Mouse (Mus musculus) MEL (cell line): ENCODE measurements at regions not wholly inside any gene's neighbourhood (a gene's known extent, or its start where the extent isn't known, plus 50 kb on each side); places are given as distances from the start of the nearest gene placed in this dataset.

ENCODE experiments used
- DNase-seq: peaks from one replicate; pipeline ENCODE4 v3.0.0; 2011; ENCODE audit warnings: low read depth, low spot score
- H3K27ac ChIP-seq: 2 replicates; pipeline ENCODE4 v1.5.1; 2012; ENCODE audit warnings: low read depth, mild to moderate bottlenecking, control low read depth, low read length, moderate library complexity; ENCODE audit not compliant: control insufficient read depth
- H3K27me3 ChIP-seq, 2 experiments: fragments of 150-350 bp in 1 of 2; sonication (generic) in 1 of 2; 2 replicates each; pipeline ENCODE4 v1.6.1; 2012; ENCODE audit warnings: low read length in 2 of 2, mild to moderate bottlenecking in 2 of 2, improper control_type of control experiment in 1 of 2, moderate library complexity in 1 of 2; ENCODE audit not compliant: insufficient read depth in 2 of 2, control insufficient read depth in 1 of 2
- H3K36me3 ChIP-seq, 2 experiments: 2 replicates each; pipeline ENCODE4 v1.6.1; 2012 to 2014; ENCODE audit warnings: low read length in 2 of 2, improper control_type of control experiment in 1 of 2, inconsistent platforms in 1 of 2, mild to moderate bottlenecking in 1 of 2; ENCODE audit not compliant: insufficient read depth in 2 of 2, control insufficient read depth in 1 of 2
- H3K4me1 ChIP-seq, 2 experiments: fragments of 150-350 bp in 1 of 2; sonication (generic) in 1 of 2; 2 replicates each; pipeline ENCODE4 v1.6.1; 2012; ENCODE audit warnings: low read length in 2 of 2, improper control_type of control experiment in 1 of 2, mild to moderate bottlenecking in 1 of 2; ENCODE audit not compliant: insufficient read depth in 2 of 2, control insufficient read depth in 1 of 2
- H3K4me3 ChIP-seq, 2 experiments: fragments of 150-350 bp in 1 of 2; sonication (generic) in 1 of 2; 2 replicates each; pipeline ENCODE4 v1.5.1; 2012; ENCODE audit warnings: low read depth in 2 of 2, low read length in 2 of 2, mild to moderate bottlenecking in 2 of 2, moderate library complexity in 2 of 2, control low read depth in 1 of 2, improper control_type of control experiment in 1 of 2; ENCODE audit not compliant: control insufficient read depth in 1 of 2, insufficient read depth in 1 of 2
- H3K79me2 ChIP-seq: 2 replicates; pipeline ENCODE4 v1.6.1; 2012; ENCODE audit warnings: mild to moderate bottlenecking, low read length, moderate library complexity; ENCODE audit not compliant: control insufficient read depth, poor library complexity, insufficient read depth
- H3K9ac ChIP-seq: 2 replicates; pipeline ENCODE4 v1.6.1; 2012; ENCODE audit warnings: low read depth, mild to moderate bottlenecking, control low read depth, low read length, moderate library complexity; ENCODE audit not compliant: control insufficient read depth, poor library complexity, severe bottlenecking
- H3K9me3 ChIP-seq: fragments of 150-350 bp; sonication (generic); replicated peaks from 2 replicates; pipeline ENCODE4 v1.6.1; 2012; ENCODE audit warnings: mild to moderate bottlenecking, low read length, improper control_type of control experiment, moderate library complexity; ENCODE audit not compliant: insufficient read depth
- BHLHE40 ChIP-seq: IDR thresholded peaks from 2 replicates; pipeline ENCODE4 v1.6.1; 2012; ENCODE audit warnings: low read depth, mild to moderate bottlenecking, inconsistent platforms, low read length, improper control_type of control experiment, borderline replicate concordance
- CHD1 ChIP-seq: IDR thresholded peaks from 2 replicates; pipeline ENCODE4 v1.6.1; 2012; ENCODE audit warnings: low read depth, mild to moderate bottlenecking, inconsistent platforms, low read length, improper control_type of control experiment
- CHD2 ChIP-seq: IDR thresholded peaks from 2 replicates; pipeline ENCODE4 v1.6.1; 2011; ENCODE audit warnings: low read length, improper control_type of control experiment
- CTCF ChIP-seq, 3 experiments: IDR thresholded peaks in 2 of 3; conservative IDR thresholded peaks in 1 of 3; 2 replicates each; pipeline ENCODE4 v1.5.1; 2011 to 2012; ENCODE audit warnings: low read length in 3 of 3, low read depth in 2 of 3, mild to moderate bottlenecking in 2 of 3, improper control_type of control experiment in 1 of 3, inconsistent platforms in 1 of 3, mixed read lengths in 1 of 3, moderate library complexity in 1 of 3; ENCODE audit not compliant: control insufficient read depth in 1 of 3, insufficient read depth in 1 of 3, poor library complexity in 1 of 3, severe bottlenecking in 1 of 3
- E2F4 ChIP-seq: IDR thresholded peaks from 2 replicates; pipeline ENCODE4 v1.6.1; 2011; ENCODE audit warnings: low read depth, low read length, improper control_type of control experiment, borderline replicate concordance
- ETS1 ChIP-seq: IDR thresholded peaks from 2 replicates; pipeline ENCODE4 v1.6.1; 2012; ENCODE audit warnings: low read depth, mild to moderate bottlenecking, inconsistent platforms, low read length, improper control_type of control experiment, moderate library complexity
- GATA1 ChIP-seq: IDR thresholded peaks from 2 replicates; pipeline ENCODE4 v1.6.1; 2011; ENCODE audit warnings: low read depth, low read length, improper control_type of control experiment
- JUND ChIP-seq: IDR thresholded peaks from 2 replicates; pipeline ENCODE4 v1.6.1; 2011; ENCODE audit warnings: low read depth, mild to moderate bottlenecking, improper control_type of control experiment, low read length
- MAZ ChIP-seq: IDR thresholded peaks from 2 replicates; pipeline ENCODE4 v1.6.1; 2012; ENCODE audit warnings: low read depth, mild to moderate bottlenecking, inconsistent platforms, low read length, improper control_type of control experiment
- MYC ChIP-seq: IDR thresholded peaks from 2 replicates; pipeline ENCODE4 v1.6.1; 2011; ENCODE audit warnings: low read depth, mild to moderate bottlenecking, low read length, improper control_type of control experiment, moderate library complexity
- POLR2A ChIP-seq, 2 experiments: IDR thresholded peaks; 2 replicates each; pipeline ENCODE4 v1.6.1; 2011 to 2012; ENCODE audit warnings: low read length in 2 of 2, mild to moderate bottlenecking in 2 of 2, control low read depth in 1 of 2, improper control_type of control experiment in 1 of 2, low read depth in 1 of 2, moderate library complexity in 1 of 2; ENCODE audit not compliant: control insufficient read depth in 1 of 2, insufficient read depth in 1 of 2, poor library complexity in 1 of 2
- POLR2AphosphoS2 ChIP-seq: IDR thresholded peaks from 2 replicates; pipeline ENCODE4 v1.6.1; 2011; ENCODE audit warnings: low read length, improper control_type of control experiment
- POLR2AphosphoS5 ChIP-seq: IDR thresholded peaks from 2 replicates; pipeline ENCODE4 v1.6.1; 2012; ENCODE audit warnings: low read depth, borderline replicate concordance, mild to moderate bottlenecking, inconsistent platforms, low read length, moderate library complexity, mixed read lengths
- RAD21 ChIP-seq: IDR thresholded peaks from 2 replicates; pipeline ENCODE4 v1.6.1; 2011; ENCODE audit warnings: mild to moderate bottlenecking, low read depth, low read length, improper control_type of control experiment
- RCOR1 ChIP-seq: IDR thresholded peaks from 2 replicates; pipeline ENCODE4 v1.6.1; 2012; ENCODE audit warnings: low read depth, mild to moderate bottlenecking, inconsistent platforms, low read length, improper control_type of control experiment
- TAL1 ChIP-seq: IDR thresholded peaks from 2 replicates; pipeline ENCODE4 v1.6.1; 2012; ENCODE audit warnings: mild to moderate bottlenecking, inconsistent platforms, low read length, moderate library complexity, mixed read lengths
- TBP ChIP-seq: IDR thresholded peaks from 2 replicates; pipeline ENCODE4 v1.8.0; 2011; ENCODE audit warnings: low read depth, low read length, improper control_type of control experiment
- UBTF ChIP-seq: IDR thresholded peaks from 2 replicates; pipeline ENCODE4 v1.6.1; 2012; ENCODE audit warnings: low read depth, mild to moderate bottlenecking, inconsistent platforms, low read length, improper control_type of control experiment, moderate library complexity, borderline replicate concordance; ENCODE audit not compliant: insufficient read depth
- USF1 ChIP-seq: IDR thresholded peaks from 2 replicates; pipeline ENCODE4 v1.6.1; 2014; ENCODE audit warnings: low read depth, mild to moderate bottlenecking, inconsistent platforms, low read length, improper control_type of control experiment, moderate library complexity
- ZMIZ1 ChIP-seq: IDR thresholded peaks from 2 replicates; pipeline ENCODE4 v1.6.1; 2012; ENCODE audit warnings: low read depth, mild to moderate bottlenecking, inconsistent platforms, low read length, improper control_type of control experiment, moderate library complexity

DNA sequence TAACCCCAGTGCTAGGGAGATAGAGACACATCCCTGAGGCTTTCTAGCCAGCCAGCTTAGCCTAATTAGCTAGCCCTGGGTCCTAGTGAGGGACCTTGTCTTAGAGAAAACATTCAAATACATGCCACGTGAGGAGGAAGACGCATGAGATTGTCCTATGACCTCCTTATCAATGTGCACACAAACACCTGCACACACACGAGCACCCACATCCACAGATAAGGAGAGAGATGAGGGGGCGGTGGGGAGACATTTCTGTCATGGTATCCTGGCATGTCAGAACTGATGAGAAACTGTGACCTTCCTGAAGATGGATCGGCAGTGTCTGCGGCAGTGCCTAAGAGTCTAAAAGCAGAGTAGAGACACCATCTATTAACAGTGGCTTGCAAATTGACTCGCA is 180.8 kb upstream of the Rad23b start (continued):
- TF ChIP-seq POLR2AphosphoS5 (no peak), MAZ (no peak), E2F4 (no peak), TBP (no peak)

DNA sequence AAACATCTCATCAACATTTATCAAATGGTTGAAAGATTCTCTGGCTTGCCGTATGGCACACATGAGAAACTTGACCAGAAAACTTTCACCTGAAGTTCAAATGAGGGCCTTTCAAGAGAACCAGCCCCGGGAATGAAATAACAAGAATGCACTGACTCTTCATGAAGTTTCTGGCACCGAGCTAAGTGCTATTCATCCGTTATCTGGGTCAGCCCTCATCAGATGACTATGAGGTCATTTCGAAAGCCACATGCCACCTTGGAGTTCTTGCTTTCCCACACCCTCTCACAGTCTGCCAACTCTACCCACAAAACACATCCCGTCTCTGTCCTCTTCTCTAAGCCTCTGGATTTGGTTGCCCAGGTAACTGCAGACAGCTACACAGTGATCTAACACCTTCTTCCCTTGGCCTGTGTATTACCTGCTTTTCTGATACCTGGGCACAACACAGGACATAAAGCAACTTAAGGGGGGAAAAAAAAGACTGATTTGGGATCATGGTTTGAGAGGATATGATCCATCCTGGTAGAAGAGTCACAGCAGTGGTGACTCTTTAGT is 177.4 kb upstream of the Rad23b start:
- TF ChIP-seq MAZ (no peak), GATA1 (no peak), RAD21 (no peak), ETS1 (no peak), POLR2AphosphoS2 (no peak), USF1 (no peak), POLR2AphosphoS5 (no peak), CHD2 (no peak), RCOR1 (no peak), JUND (no peak), BHLHE40 (no peak), UBTF (no peak), CTCF (IDR thresholded peaks at IDR 0.05 in 2 of 3, conservative IDR thresholded peaks at IDR 0.05 in 1 of 3; ENCODE audit: control insufficient read depth in 1 of 3, insufficient read depth in 1 of 3, low read depth in 2 of 3, low read length in 3 of 3, poor library complexity in 1 of 3, severe bottlenecking in 1 of 3) (no peak), TAL1 (no peak), MYC (no peak), ZMIZ1 (no peak), POLR2A (IDR thresholded peaks at IDR 0.05; ENCODE audit: control insufficient read depth in 1 of 2, insufficient read depth in 1 of 2, low read depth in 1 of 2, low read length in 2 of 2, poor library complexity in 1 of 2) (no peak)
- TF ChIP-seq, all 39 proteins: peak for 0
- no peak overlapping the region for H3K9ac ChIP-seq
- peaks cover 0 to 4% of the 10 kb centered on the region in 2 experiments; a peak in 2 of 4 replicates for H3K4me1 ChIP-seq
- H3K27me3 ChIP-seq, result no peaks in the 10 kb centered on the region; a peak in 1 of 4 replicates
- no peaks in the 10 kb centered on the region for H3K9me3 ChIP-seq
- H3K4me3 ChIP-seq, result no peak overlapping the region
- H3K27ac ChIP-seq, result no peak overlapping the region
- no peaks in the 10 kb centered on the region for H3K36me3 ChIP-seq
- no peaks in the 10 kb centered on the region for H3K79me2 ChIP-seq
- DNase-seq, result no peak

DNA sequence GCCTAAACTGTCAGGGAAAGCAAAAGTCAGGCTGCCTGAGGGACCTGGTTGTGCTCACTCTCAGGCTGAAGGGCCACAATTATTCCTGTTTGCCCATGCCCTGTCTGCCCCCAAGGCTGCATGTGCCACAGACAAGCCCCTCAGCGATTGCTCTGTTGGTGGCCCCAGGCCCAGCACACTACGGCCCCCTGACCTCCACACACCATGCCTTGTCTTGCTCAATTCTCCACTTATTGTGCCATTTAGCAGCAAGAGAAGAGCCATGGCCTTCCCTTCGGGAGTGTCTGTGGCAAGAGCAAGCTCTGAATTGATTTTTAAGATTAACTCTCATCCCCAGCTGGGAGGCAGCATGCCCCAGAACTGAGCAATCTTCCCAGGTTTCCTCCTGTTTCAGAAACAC is 173.8 kb upstream of the Rad23b start:
- Histone ChIP-seq H3K79me2 (no peaks in the 10 kb centered on the region), H3K27ac (no peak overlapping the region), H3K4me3 (no peak overlapping the region), H3K4me1 (no peaks in the 10 kb centered on the region), H3K36me3 (no peaks in the 10 kb centered on the region), H3K27me3 (no peaks in the 10 kb centered on the region; a peak in 1 of 4 replicates), H3K9ac (no peak overlapping the region), H3K9me3 (no peaks in the 10 kb centered on the region)
- TF ChIP-seq CTCF (IDR thresholded peaks at IDR 0.05 in 2 of 3, conservative IDR thresholded peaks at IDR 0.05 in 1 of 3; ENCODE audit: control insufficient read depth in 1 of 3, insufficient read depth in 1 of 3, low read depth in 2 of 3, low read length in 3 of 3, poor library complexity in 1 of 3, severe bottlenecking in 1 of 3) (no peak), CHD1 (no peak)
- no peak for DNase-seq
